Mouse (Mus musculus) intestine, embryonic 15.5 days (tissue): Measurements from ENCODE around the gene Grin2b. TPM values are rescaled to one million over a fixed set of nuclear protein-coding genes. Genes with fewer than 3 reads are reported as not detected.
"Not testable (repeated sequence)": the region's sequence is repeated elsewhere in the genome, so short reads cannot be mapped to it uniquely, and the experiment has no call there.

Experiments
- ATAC-seq: fragments of 200-750 bp; cut with Nextera tagmentation; 2 replicates; pipeline ENCODE4 v1.8.0; 2017; ENCODE audit warnings: moderate TSS enrichment, moderate library complexity
- H3K27ac ChIP-seq: fragments of 300-500 bp; sonication (generic); 2 replicates; pipeline ENCODE4 v1.5.1; 2015; ENCODE audit warnings: mild to moderate bottlenecking, inconsistent platforms
- H3K27me3 ChIP-seq: fragments of 300-500 bp; sonication (generic); replicated peaks from 2 replicates; pipeline ENCODE4 v1.6.1; 2015; ENCODE audit warnings: inconsistent platforms
- H3K36me3 ChIP-seq: fragments of 300-500 bp; sonication (generic); 2 replicates; pipeline ENCODE4 v1.6.1; 2015; ENCODE audit warnings: inconsistent platforms
- H3K4me1 ChIP-seq: fragments of 300-500 bp; sonication (generic); replicated peaks from 2 replicates; pipeline ENCODE4 v1.6.1; 2015; ENCODE audit warnings: inconsistent platforms
- H3K4me2 ChIP-seq: fragments of 300-500 bp; sonication (generic); replicated peaks from 2 replicates; pipeline ENCODE4 v1.6.1; 2015; ENCODE audit warnings: mild to moderate bottlenecking, inconsistent platforms
- H3K4me3 ChIP-seq: fragments of 300-500 bp; sonication (generic); replicated peaks from 2 replicates; pipeline ENCODE4 v1.5.1; 2015; ENCODE audit warnings: inconsistent platforms
- H3K9ac ChIP-seq: fragments of 300-500 bp; sonication (generic); 2 replicates; pipeline ENCODE4 v1.6.1; 2015; ENCODE audit warnings: inconsistent platforms
- H3K9me3 ChIP-seq: fragments of 300-500 bp; sonication (generic); 2 replicates; pipeline ENCODE4 v1.6.1; 2016; ENCODE audit warnings: inconsistent platforms
- WGBS: fragments of 180-500 bp; shearing (Covaris S2); methylation state at CpG from one replicate; pipeline ENCODE4 v1.1.7; 2015; 5-methylcytosine and 5-hydroxymethylcytosine counted together
- polyA plus RNA-seq: library from polyadenylated mRNA; unstranded; fragments of >200 nt; fragmentation: Nextera tagmentation; extraction: Ambion mirVana; gene quantifications from 2 replicates; pipeline ENCODE4 v1.2.1, GENCODE M21; 2015

Grin2b gene
- polyA plus RNA-seq, 1 experiment from 2014 or later: 0.60 TPM

DNA sequence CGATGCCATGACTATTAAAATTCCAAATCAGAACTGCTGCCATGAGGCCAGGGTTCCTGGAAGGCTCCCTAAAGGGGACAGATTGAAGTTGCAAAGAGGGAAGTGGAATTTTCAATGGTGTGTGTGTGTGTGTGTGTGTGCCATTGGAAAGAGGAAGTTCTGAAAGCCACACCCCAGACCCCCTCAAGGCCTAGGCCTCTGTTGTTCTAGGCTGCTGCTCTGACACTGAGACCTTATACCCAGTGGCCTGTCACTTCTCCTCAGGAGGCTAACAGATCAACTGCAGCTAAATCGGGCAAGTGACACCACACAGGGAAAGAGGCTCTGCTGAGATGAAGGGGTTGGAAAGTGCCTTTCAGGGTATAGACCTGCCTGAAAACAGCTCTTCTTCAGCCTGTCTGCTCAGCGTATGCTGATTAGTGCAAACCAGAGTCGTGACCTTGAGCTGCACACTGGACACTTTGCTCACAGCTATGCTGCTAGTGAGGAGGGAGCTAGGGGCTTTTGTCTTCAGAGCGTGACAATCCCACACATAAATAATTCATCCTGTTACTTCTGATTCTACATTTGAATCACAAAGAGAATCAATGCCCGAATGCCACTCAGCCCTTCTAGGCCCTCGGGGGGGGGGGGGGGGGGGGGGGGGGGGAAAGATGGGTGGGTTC lies 424.8 kb downstream of the Grin2b start:
- Histone ChIP-seq H3K4me1 (no peaks in the 10 kb centered on the region), H3K9ac (no peak overlapping the region), H3K27me3 (no peaks in the 10 kb centered on the region), H3K4me2 (no peak overlapping the region), H3K27ac (no peak overlapping the region), H3K36me3 (no peaks in the 10 kb centered on the region), H3K9me3 (no peaks in the 10 kb centered on the region), H3K4me3 (no peak overlapping the region)
- no peak for ATAC-seq
- 79% methylated on average over 6 of the region's 7 CpGs for WGBS

DNA sequence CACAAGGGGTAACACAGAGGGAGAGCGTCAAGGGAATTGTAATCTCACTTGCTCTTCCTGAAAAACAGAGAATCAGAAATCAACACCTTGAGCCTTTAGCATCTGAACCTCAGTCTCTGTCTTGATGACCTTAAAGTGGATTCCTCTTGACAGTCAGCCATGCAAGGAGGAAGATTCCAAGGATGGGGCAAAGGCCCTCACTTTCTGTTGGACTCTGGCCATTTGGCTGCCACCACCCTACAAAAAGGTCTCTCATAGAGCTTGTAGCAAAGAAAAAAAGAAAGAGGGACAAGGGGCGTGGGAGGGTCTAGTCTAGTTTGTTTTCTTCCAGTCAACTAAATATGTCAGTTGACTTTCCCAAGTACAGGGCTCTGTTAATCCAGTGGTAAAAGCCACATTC lies 427.7 kb downstream of the Grin2b start:
- Histone ChIP-seq H3K4me3 (no peak overlapping the region), H3K4me1 (no peaks in the 10 kb centered on the region), H3K27ac (no peak overlapping the region), H3K9ac (no peak overlapping the region), H3K36me3 (no peaks in the 10 kb centered on the region), H3K9me3 (no peaks in the 10 kb centered on the region), H3K27me3 (no peaks in the 10 kb centered on the region), H3K4me2 (no peak overlapping the region)
- ATAC-seq: no peak
- 74% methylated on average over 2 of the region's 2 CpGs for WGBS

DNA sequence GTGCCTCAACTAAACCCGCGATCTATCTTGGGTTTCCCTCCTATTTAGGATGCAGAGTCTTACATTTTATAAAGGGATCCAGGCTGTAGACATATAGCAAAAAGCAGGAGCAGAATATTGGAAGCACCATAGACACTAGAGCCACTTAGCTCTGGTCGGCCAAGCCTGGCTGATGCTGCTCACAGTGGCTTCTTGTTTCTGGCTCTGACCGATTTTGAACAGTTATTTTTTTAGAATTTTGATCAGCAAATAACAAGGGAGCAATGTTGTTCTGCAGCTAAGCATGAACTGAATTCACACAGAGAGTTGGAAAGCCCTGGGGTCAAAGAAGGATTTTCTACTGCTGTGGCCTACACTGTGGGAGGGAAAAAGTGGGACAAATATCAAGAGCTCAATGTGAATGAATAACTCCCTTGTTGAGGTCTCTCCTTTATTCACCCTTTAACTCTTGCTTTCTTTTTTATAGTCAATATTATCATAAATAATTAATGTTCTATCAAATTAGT lies 439.0 kb downstream of the Grin2b start:
- H3K36me3 ChIP-seq: no peaks in the 10 kb centered on the region
- no peak for ATAC-seq
- H3K27me3 ChIP-seq: no peaks in the 10 kb centered on the region
- 86% methylated on average over 4 of the region's 4 CpGs for WGBS
- H3K4me3 ChIP-seq: no peak overlapping the region
- no peaks in the 10 kb centered on the region for H3K4me1 ChIP-seq
- no peak overlapping the region for H3K4me2 ChIP-seq
- H3K9ac ChIP-seq: no peak overlapping the region
- H3K9me3 ChIP-seq: no peaks in the 10 kb centered on the region
- H3K27ac ChIP-seq: no peak overlapping the region

DNA sequence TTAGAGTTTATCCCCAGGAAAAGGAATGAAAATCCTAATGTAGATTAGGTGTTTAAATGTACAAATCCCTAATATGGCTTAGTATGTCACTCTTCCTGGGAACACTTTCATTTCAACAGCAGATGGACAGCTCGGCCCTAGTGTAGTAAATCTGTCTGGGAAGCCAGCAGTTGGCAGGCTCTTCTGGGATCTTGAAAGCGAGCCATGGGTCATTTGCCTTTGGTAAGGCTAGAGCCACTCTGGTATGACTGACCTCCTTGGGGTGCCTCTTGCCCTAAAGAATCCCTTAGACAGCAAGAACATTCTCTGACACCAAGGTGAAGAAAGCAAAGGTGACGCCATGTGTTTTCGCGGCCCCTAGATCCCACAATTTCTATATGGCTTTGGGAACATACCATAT lies 446.2 kb downstream of the Grin2b start:
- Histone ChIP-seq H3K36me3 (no peaks in the 10 kb centered on the region), H3K9me3 (no peaks in the 10 kb centered on the region), H3K27me3 (no peaks in the 10 kb centered on the region), H3K9ac (no peak overlapping the region), H3K4me3 (no peak overlapping the region), H3K4me2 (no peak overlapping the region), H3K4me1 (no peaks in the 10 kb centered on the region), H3K27ac (no peak overlapping the region)
- WGBS: 96% methylated on average over 5 of the region's 5 CpGs
- no peak for ATAC-seq

DNA sequence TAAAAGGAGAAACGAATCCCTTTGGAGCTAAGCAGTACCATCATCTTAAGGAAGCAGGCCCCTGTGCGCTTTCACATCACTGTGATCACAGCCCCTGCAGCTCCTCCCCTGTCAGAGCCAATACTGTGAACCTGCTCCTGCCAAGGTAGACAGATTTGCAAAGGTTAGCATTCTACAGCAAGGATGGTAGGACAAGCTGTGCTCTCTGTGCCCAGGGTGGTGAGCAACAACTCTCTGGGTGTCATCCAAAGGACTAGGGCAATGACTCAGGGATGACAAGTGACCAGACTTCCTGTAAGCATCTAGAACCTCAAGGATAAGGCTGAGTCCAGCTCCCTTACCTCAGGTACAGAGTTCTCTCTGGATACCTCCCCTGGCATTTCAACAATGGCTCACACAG lies 451.6 kb downstream of the Grin2b start:
- Histone ChIP-seq H3K9ac (no peak overlapping the region), H3K4me2 (no peak overlapping the region), H3K4me3 (no peak overlapping the region), H3K9me3 (no peaks in the 10 kb centered on the region), H3K4me1 (no peaks in the 10 kb centered on the region), H3K27me3 (no peaks in the 10 kb centered on the region), H3K27ac (no peak overlapping the region), H3K36me3 (no peaks in the 10 kb centered on the region)
- no peak for ATAC-seq
- 93% methylated on average over 2 of the region's 2 CpGs for WGBS

DNA sequence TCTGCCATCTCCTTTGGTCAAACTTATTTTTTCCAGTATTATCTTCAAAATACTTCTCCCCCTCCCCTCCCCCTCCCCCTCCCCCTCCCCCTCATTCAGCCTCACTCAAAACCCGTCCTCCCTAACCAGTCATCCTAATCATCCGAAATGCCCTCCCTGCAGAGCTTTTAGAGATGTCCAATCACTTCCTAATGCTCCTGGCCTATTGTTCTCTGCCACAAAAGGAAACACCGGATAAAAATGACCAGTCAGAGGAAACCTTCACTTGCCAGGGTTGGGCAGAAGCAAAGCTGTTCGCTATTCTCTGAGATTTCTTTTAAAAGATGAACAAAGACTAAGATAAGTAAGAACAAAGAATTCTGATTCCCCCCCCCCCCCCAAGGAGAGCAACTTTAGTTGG lies 458.4 kb downstream of the Grin2b start:
- Histone ChIP-seq H3K4me3 (no peak overlapping the region), H3K9me3 (no peaks in the 10 kb centered on the region), H3K27ac (no peak overlapping the region), H3K4me2 (no peak overlapping the region), H3K27me3 (no peaks in the 10 kb centered on the region), H3K36me3 (no peaks in the 10 kb centered on the region), H3K4me1 (no peaks in the 10 kb centered on the region), H3K9ac (no peak overlapping the region)
- WGBS: 80% methylated on average over 3 of the region's 4 CpGs
- no peak for ATAC-seq

DNA sequence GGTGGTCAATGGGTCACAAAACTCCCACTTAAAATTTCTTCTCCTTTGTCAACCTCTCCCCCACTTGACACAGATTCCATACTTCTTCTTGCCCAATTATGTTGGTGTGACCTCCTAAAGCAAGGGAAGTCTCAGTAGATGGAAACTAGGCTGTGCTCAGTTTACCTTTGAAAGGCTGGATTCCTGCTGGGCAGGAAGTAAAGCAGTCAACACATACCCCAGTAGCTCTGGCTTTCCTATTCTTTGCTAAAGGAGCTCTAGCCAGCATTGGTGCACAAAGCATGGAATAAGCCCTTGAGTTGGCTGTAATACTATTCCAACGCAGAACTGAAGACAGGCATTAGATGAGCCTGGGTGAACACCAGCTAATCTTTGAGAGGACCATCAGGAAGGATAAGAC lies 459.1 kb downstream of the Grin2b start:
- H3K4me1 ChIP-seq: no peaks in the 10 kb centered on the region
- H3K9ac ChIP-seq: no peak overlapping the region
- WGBS: 79% methylated on average over 1 of the region's 1 CpGs
- no peaks in the 10 kb centered on the region for H3K36me3 ChIP-seq
- H3K4me2 ChIP-seq: no peak overlapping the region
- H3K9me3 ChIP-seq: no peaks in the 10 kb centered on the region
- no peak overlapping the region for H3K27ac ChIP-seq
- no peak overlapping the region for H3K4me3 ChIP-seq
- no peak for ATAC-seq
- H3K27me3 ChIP-seq: no peaks in the 10 kb centered on the region

DNA sequence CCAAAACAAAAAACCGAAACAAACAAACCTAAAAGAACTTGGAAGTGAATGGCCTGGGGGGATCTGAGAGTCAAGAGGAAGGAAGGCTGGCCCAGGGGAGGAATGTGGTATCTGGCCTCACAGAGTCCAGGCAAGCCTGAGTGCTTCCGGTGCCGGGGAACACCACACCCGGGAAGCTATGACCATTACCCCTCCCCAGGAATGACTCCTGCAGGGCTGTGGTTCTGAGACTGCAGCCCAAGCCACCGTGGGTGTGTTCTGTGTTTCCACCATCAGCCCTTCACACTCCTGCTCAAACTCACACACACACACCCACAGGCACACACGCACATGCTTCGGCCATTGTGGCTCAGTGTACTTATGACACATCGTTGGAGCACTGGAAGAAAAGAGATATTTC lies 459.6 kb downstream of the Grin2b start:
- no peak overlapping the region for H3K4me3 ChIP-seq
- no peak overlapping the region for H3K9ac ChIP-seq
- 81% methylated on average over 8 of the region's 8 CpGs for WGBS
- no peaks in the 10 kb centered on the region for H3K9me3 ChIP-seq
- H3K4me2 ChIP-seq: no peak overlapping the region
- H3K27ac ChIP-seq: no peak overlapping the region
- H3K4me1 ChIP-seq: no peaks in the 10 kb centered on the region
- ATAC-seq: no peak
- no peaks in the 10 kb centered on the region for H3K36me3 ChIP-seq
- no peaks in the 10 kb centered on the region for H3K27me3 ChIP-seq

DNA sequence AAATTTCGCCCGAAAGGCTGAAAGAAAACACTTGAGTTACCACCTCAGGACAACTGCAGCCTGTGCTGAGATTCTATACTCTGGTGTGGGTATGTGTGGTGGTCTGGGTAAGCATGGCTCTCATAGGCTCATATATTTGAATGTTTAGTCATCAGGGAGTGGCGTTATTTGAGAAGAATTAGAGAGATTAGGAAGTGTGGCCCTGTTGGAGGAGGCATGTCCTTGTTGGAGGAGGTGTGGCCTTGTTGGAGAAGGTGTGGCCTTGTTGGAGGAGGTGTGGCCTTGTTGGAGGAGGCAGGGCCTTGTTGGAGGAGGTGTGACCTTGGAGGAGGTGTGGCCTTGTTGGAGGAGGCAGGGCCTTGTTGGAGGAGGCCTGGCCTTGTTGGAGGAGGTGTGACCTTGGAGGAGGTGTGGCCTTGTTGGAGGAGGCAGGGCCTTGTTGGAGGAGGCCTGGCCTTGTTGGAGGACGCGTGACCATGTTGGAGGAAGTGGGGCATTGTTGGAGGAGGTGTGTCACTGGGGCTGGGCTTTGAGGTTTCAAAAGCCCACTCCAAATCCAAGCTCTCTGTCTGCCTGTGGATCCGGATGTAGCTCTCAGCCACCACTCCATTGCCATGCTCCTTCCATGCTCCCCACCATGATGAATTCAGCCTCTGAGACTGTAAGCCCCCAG lies 466.3 kb downstream of the Grin2b start:
- H3K36me3 ChIP-seq, H3K4me1 ChIP-seq, H3K4me3 ChIP-seq, H3K9ac ChIP-seq, H3K27me3 ChIP-seq, H3K4me2 ChIP-seq, H3K9me3 ChIP-seq, H3K27ac ChIP-seq: not testable (repeated sequence)
- ATAC-seq: peak; percentile 43; the same call in 1 of the 2 replicates
- 77% methylated on average over 6 of the region's 6 CpGs for WGBS

DNA sequence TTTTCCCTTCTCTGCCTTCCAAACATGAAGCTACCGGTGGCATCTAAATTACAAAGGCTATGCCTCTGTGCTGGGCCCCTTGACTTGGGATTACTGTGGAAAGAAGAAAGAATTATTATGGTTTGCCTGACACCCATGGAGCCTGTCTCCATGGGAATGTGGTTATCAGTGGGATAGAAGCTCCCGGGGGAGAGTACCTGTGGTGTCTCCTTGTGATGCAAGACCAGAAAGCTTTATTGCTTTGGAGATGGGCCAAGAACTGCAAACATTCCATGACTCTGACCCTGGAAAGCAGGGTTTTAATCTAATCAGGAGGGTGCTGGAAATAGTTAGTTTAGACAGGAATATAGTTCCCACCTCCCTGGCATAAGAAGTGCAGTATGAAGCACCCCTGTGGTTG lies 469.7 kb downstream of the Grin2b start:
- no peaks in the 10 kb centered on the region for H3K36me3 ChIP-seq
- H3K27ac ChIP-seq: no peak overlapping the region
- H3K4me1 ChIP-seq: 0 out of 2 replicates have a peak, but pooled peaks cover 5% of the 10 kb centered on the region
- H3K4me2 ChIP-seq: no peak overlapping the region
- ATAC-seq: peak; percentile 39; the same call in 1 of the 2 replicates
- H3K4me3 ChIP-seq: no peak overlapping the region
- no peak overlapping the region for H3K9ac ChIP-seq
- WGBS: 34% methylated on average over 2 of the region's 2 CpGs
- H3K9me3 ChIP-seq: no peaks in the 10 kb centered on the region
- no peaks in the 10 kb centered on the region for H3K27me3 ChIP-seq

DNA sequence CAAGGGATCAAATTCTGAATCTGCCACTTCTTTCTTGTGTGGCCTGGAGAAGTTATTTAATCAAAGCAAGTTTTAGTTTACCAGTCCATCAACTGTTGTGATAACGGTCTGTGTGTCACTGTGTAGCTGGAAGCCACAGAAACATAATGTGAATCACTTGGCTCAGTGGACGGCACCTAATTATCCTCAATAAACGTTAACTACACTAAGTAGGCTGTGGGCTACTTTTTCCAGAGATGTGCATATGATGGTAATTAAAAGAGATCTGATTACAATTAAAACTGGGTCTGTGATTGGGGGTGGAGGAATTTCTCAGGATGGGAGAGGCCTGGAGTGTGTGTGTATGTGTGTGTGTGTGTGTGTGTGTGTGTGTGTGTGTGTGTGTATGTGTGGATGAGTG lies 471.9 kb downstream of the Grin2b start:
- H3K9me3 ChIP-seq: no peaks in the 10 kb centered on the region
- no peak overlapping the region for H3K9ac ChIP-seq
- H3K4me3 ChIP-seq: no peak overlapping the region
- H3K36me3 ChIP-seq: no peaks in the 10 kb centered on the region
- no peak for ATAC-seq
- no peaks in the 10 kb centered on the region for H3K27me3 ChIP-seq
- no peak overlapping the region for H3K27ac ChIP-seq
- H3K4me1 ChIP-seq: 0 out of 2 replicates have a peak, but pooled peaks cover 5% of the 10 kb centered on the region
- 80% methylated on average over 3 of the region's 3 CpGs for WGBS
- no peak overlapping the region for H3K4me2 ChIP-seq

DNA sequence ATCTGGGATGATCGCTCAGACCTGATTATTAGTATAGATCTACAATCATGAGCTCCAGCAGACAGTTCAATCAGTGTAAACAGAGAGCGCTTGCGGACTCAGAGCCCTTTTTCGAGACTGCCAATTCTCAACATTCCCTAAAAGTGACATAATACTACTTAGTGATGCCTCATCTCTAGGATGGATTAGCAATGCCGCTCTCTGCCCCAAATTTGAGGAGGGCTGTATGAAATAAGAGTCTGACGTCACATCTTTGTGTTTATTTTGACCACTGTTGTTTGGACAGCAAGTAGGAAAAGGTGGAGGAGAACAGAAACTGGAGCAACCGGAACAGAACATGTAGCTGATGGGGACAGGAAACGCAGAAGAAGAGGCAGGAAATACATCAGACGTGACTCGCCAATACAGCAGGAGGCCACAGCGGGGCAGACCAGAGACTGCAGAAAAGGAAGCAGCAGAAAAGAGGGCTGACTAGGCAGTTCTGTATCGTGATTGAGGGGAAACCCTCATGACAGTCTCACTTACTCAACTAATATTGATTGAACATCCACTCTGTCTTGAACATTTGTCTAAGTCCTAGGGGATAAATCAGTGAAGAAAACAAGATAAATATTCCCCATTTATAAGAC lies 472.5 kb downstream of the Grin2b start:
- Histone ChIP-seq H3K4me3 (no peak overlapping the region), H3K27me3 (no peaks in the 10 kb centered on the region), H3K4me2 (no peak overlapping the region), H3K4me1 (0 out of 2 replicates have a peak, but pooled peaks cover 5% of the 10 kb centered on the region), H3K9ac (no peak overlapping the region), H3K27ac (no peak overlapping the region), H3K9me3 (no peaks in the 10 kb centered on the region), H3K36me3 (no peaks in the 10 kb centered on the region)
- no peak for ATAC-seq
- WGBS: 64% methylated on average over 12 of the region's 12 CpGs
